Mouse (Mus musculus) midbrain, postnatal 0 days (tissue): ENCODE measurements at regions not wholly inside any gene's neighbourhood (a gene's known extent, or its start where the extent isn't known, plus 50 kb on each side); places are given as distances from the start of the nearest gene placed in this dataset.

Source experiments
- ATAC-seq: fragments of 200-750 bp; cut with Nextera tagmentation; 2 replicates; pipeline ENCODE4 v1.8.0; 2017; ENCODE audit warnings: moderate number of reproducible peaks, mild to moderate bottlenecking, moderate TSS enrichment, moderate library complexity; ENCODE audit not compliant: low FRiP score
- DNase-seq: peaks from one replicate; pipeline ENCODE4 v3.0.0-alpha.2; 2015; ENCODE audit warnings: low spot score
- H3K27ac ChIP-seq: fragments of 300-500 bp; sonication (generic); 2 replicates; pipeline ENCODE4 v1.5.1; 2014; ENCODE audit warnings: low read depth, mild to moderate bottlenecking, low read length, mixed read lengths
- H3K27me3 ChIP-seq: fragments of 300-500 bp; sonication (generic); 2 replicates; pipeline ENCODE4 v1.6.1; 2014; ENCODE audit warnings: low read length, control low read depth, mixed read lengths; ENCODE audit not compliant: insufficient read depth
- H3K36me3 ChIP-seq: fragments of 300-500 bp; sonication (generic); 2 replicates; pipeline ENCODE4 v1.6.1; 2014; ENCODE audit warnings: low read length, control low read depth, mixed read lengths; ENCODE audit not compliant: insufficient read depth
- H3K4me1 ChIP-seq: fragments of 300-500 bp; sonication (generic); 2 replicates; pipeline ENCODE4 v1.6.1; 2014; ENCODE audit warnings: mild to moderate bottlenecking, control low read depth, antibody characterized with exemption, low read length, mixed read lengths; ENCODE audit not compliant: insufficient read depth
- H3K4me2 ChIP-seq: fragments of 300-500 bp; sonication (generic); 2 replicates; pipeline ENCODE4 v1.6.1; 2014; ENCODE audit warnings: low read depth, mild to moderate bottlenecking, low read length, mixed read lengths; ENCODE audit not compliant: poor library complexity, severe bottlenecking
- H3K4me3 ChIP-seq: fragments of 300-500 bp; sonication (generic); 2 replicates; pipeline ENCODE4 v1.5.1; 2014; ENCODE audit warnings: low read depth, mild to moderate bottlenecking, low read length, moderate library complexity
- H3K9ac ChIP-seq: fragments of 300-500 bp; sonication (generic); replicated peaks from 2 replicates; pipeline ENCODE4 v1.6.1; 2014; ENCODE audit warnings: mild to moderate bottlenecking, low read length, moderate library complexity, mixed read lengths; ENCODE audit not compliant: poor library complexity, severe bottlenecking
- H3K9me3 ChIP-seq: fragments of 300-500 bp; sonication (generic); 2 replicates; pipeline ENCODE4 v1.6.1; 2016; ENCODE audit warnings: low read length, control low read depth
- CTCF ChIP-seq: IDR thresholded peaks from 2 replicates; pipeline ENCODE4 v1.5.1; 2016; ENCODE audit warnings: antibody characterized with exemption, mild to moderate bottlenecking
- WGBS: fragments of 180-500 bp; shearing (Covaris S2); extraction: QIAGEN DNeasy Blood & Tissue Kit; methylation state at CpG from one replicate; pipeline ENCODE4 v1.1.7; 2014; 5-methylcytosine and 5-hydroxymethylcytosine counted together

- no peaks in the 10 kb centered on the region for H3K27me3 ChIP-seq
- no peaks in the 10 kb centered on the region for H3K9me3 ChIP-seq
- ATAC-seq: no peak
- H3K9ac ChIP-seq: no peak overlapping the region
- no peak overlapping the region for H3K4me2 ChIP-seq
- no peak for DNase-seq
- H3K4me3 ChIP-seq: no peak overlapping the region
- 70% methylated on average over 3 of the region's 3 CpGs for WGBS
- no peak for TF ChIP-seq CTCF
- H3K36me3 ChIP-seq: no peaks in the 10 kb centered on the region
- H3K4me1 ChIP-seq: no peaks in the 10 kb centered on the region
- H3K27ac ChIP-seq: no peak overlapping the region
These were observed 74.9 kb upstream of the Gm47985 start for GRCm38 (mm10) chr1:151107401-151107800.

GRCm38 (mm10) chr1:151109333-151109732 lies 73.0 kb upstream of the Gm47985 start:
- no peak for ATAC-seq
- TF ChIP-seq CTCF: no peak
- no peaks in the 10 kb centered on the region for H3K27me3 ChIP-seq

GRCm38 (mm10) chr1:151110412-151110811 lies 71.9 kb upstream of the Gm47985 start:
- Histone ChIP-seq H3K4me3 (no peak overlapping the region), H3K4me1 (no peaks in the 10 kb centered on the region), H3K36me3 (no peaks in the 10 kb centered on the region), H3K9me3 (no peaks in the 10 kb centered on the region), H3K27ac (no peak overlapping the region), H3K27me3 (no peaks in the 10 kb centered on the region), H3K9ac (no peak overlapping the region), H3K4me2 (no peak overlapping the region)
- no peak for TF ChIP-seq CTCF
- ATAC-seq (no peak), DNase-seq (no peak)
- 73% methylated on average over 4 of the region's 4 CpGs for WGBS

More at GRCm38 (mm10) chr1:151109333-151109732, 73.0 kb upstream of the Gm47985 start:
- DNase-seq: no peak
- no peak overlapping the region for H3K9ac ChIP-seq
- H3K4me3 ChIP-seq: no peak overlapping the region
- H3K27ac ChIP-seq: no peak overlapping the region
- H3K4me2 ChIP-seq: no peak overlapping the region
- no peaks in the 10 kb centered on the region for H3K36me3 ChIP-seq
- no peaks in the 10 kb centered on the region for H3K9me3 ChIP-seq
- 89% methylated on average over 2 of the region's 2 CpGs for WGBS
- H3K4me1 ChIP-seq: no peaks in the 10 kb centered on the region

GRCm38 (mm10) chr1:151111683-151112082 lies 70.7 kb upstream of the Gm47985 start:
- H3K27ac ChIP-seq: no peak overlapping the region
- no peaks in the 10 kb centered on the region for H3K36me3 ChIP-seq
- TF ChIP-seq CTCF: no peak
- H3K4me1 ChIP-seq: no peaks in the 10 kb centered on the region
- no peaks in the 10 kb centered on the region for H3K27me3 ChIP-seq
- H3K4me2 ChIP-seq: no peak overlapping the region
- H3K4me3 ChIP-seq: no peak overlapping the region
- H3K9me3 ChIP-seq: no peaks in the 10 kb centered on the region
- H3K9ac ChIP-seq: no peak overlapping the region
- ATAC-seq (no peak), DNase-seq (no peak)
- 82% methylated on average over 6 of the region's 6 CpGs for WGBS

GRCm38 (mm10) chr1:151112390-151112789 lies 69.9 kb upstream of the Gm47985 start:
- no peak overlapping the region for H3K4me3 ChIP-seq
- no peaks in the 10 kb centered on the region for H3K36me3 ChIP-seq
- DNase-seq (no peak), ATAC-seq (no peak)
- H3K9me3 ChIP-seq: no peaks in the 10 kb centered on the region
- no peak overlapping the region for H3K4me2 ChIP-seq
- no peak for TF ChIP-seq CTCF
- no peak overlapping the region for H3K27ac ChIP-seq
- H3K27me3 ChIP-seq: no peaks in the 10 kb centered on the region
- 23% methylated on average over 2 of the region's 2 CpGs for WGBS
- H3K9ac ChIP-seq: no peak overlapping the region
- H3K4me1 ChIP-seq: no peaks in the 10 kb centered on the region

- H3K9ac ChIP-seq: no peak overlapping the region
- H3K27ac ChIP-seq: no peak overlapping the region
- TF ChIP-seq CTCF: no peak
- WGBS: 82% methylated on average over 2 of the region's 2 CpGs
- no peak overlapping the region for H3K4me2 ChIP-seq
- H3K9me3 ChIP-seq: no peaks in the 10 kb centered on the region
- no peaks in the 10 kb centered on the region for H3K27me3 ChIP-seq
- ATAC-seq: no peak
- no peaks in the 10 kb centered on the region for H3K36me3 ChIP-seq
- no peaks in the 10 kb centered on the region for H3K4me1 ChIP-seq
- no peak overlapping the region for H3K4me3 ChIP-seq
- no peak for DNase-seq
These were observed 69.1 kb upstream of the Gm47985 start for GRCm38 (mm10) chr1:151113199-151113598.
